Mouse (Mus musculus) megakaryocyte, embryonic 14.5 days (primary cell): Measurements from ENCODE around the gene Ctnnbip1.

Experiments used
- FLI1 ChIP-seq: IDR thresholded peaks from 2 replicates; pipeline ENCODE4 v1.6.1; 2012; ENCODE audit warnings: low read length, inconsistent platforms, mixed read lengths
- GATA1 ChIP-seq: IDR thresholded peaks from 3 replicates; pipeline ENCODE4 v1.6.1; 2012; ENCODE audit warnings: mixed read lengths, low read length, inconsistent platforms, borderline replicate concordance

- no peak for TF ChIP-seq GATA1
- no peak for TF ChIP-seq FLI1
These were observed 33.7 kb downstream of the Ctnnbip1 start for GRCm38 (mm10) chr4:149551696-149552095.
